ENCODE assay signal across 10 mouse cellular contexts in the genomic region with DNA sequence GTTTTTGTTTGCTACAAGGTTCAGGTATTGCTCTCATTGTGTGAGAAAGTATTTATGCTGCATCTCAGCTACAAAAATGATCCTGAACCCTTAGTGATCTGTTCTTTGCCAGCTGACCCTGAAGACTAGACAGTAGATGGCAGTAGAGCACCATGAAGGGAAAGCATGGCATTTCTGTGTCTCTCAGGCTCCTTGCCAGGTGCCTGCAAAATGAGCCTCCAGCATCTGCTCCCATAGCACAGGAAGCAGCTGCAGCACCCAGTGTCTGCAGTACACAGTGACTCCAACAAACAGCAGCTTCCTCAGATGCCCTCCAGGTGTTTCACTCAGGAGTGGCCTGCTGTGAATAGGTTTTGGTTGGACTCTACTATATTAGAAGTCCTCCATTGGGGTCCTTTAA. TPM values are rescaled to one million over a fixed set of nuclear protein-coding genes. Genes with fewer than 3 reads are reported as not detected.
A peak's percentile ranks its signal among the peaks of the same experiment; 100 is the strongest.
DNase-seq lines count a peak whose midpoint lies in the region; ATAC-seq and TF ChIP-seq lines count a peak whose summit lies in the region.
"Not testable (repeated sequence)": the region's sequence is repeated elsewhere in the genome, so short reads cannot be mapped to it uniquely, and the experiment has no call there.
"Had no signal": no experiment of that assay in that cellular context is flagged by ENCODE, and none has a peak within 500 bp of the region (broad histone marks: within the 10 kb centered on the region; RNA-seq: fewer than 3 reads in every experiment).

No protein-coding gene starts in this region.

- peak; percentile 62; the same call in 1 of the 2 replicates for TF ChIP-seq CTCF in brain, embryonic 14.5 days (IDR thresholded peaks at IDR 0.05; ENCODE audit: borderline replicate concordance, extremely low read depth, insufficient read depth, insufficient read length)
- TF ChIP-seq CTCF in liver, adult 2 months (IDR thresholded peaks at IDR 0.05; ENCODE audit: low read depth, low read length): peak; percentile 50

- intact Hi-C loops in heart, postnatal 10 days (cut with DNase I): loop anchor here (5.0 kb wide), 2 partner anchors 48 to 432 kb away; no protein-coding TSS in a partner anchor

- not testable (repeated sequence) for H3K79me2 ChIP-seq in liver, adult 2 months (ENCODE audit: control insufficient read depth, insufficient read depth, low read length)

- H3K4me2 ChIP-seq in neural tube, embryonic 11.5 days (ENCODE audit: low read depth): not testable (repeated sequence)

- H3K27ac ChIP-seq in forebrain, embryonic 10.5 days; liver, adult 2 months (replicated peaks; ENCODE audit: insufficient read depth, low read depth, low read length); neural tube, embryonic 11.5 days (ENCODE audit: low read depth, low read length): not testable (repeated sequence)

- ATAC-seq in neural tube, embryonic 11.5 days (ENCODE audit: insufficient read depth, low FRiP score, low TSS enrichment): not testable (repeated sequence)

- H3K4me3 ChIP-seq in forebrain, embryonic 10.5 days; liver, adult 2 months (ENCODE audit: insufficient read depth, low read depth, low read length); neural tube, embryonic 11.5 days (ENCODE audit: low read depth, low read length): not testable (repeated sequence)

- not testable (repeated sequence) for H3K4me1 ChIP-seq in forebrain, embryonic 10.5 days; liver, adult 2 months (ENCODE audit: control insufficient read depth, insufficient read depth, low read length); neural tube, embryonic 11.5 days (ENCODE audit: control insufficient read depth, insufficient read depth, low read length)

- H3K9ac ChIP-seq in liver, adult 2 months (ENCODE audit: low read depth, low read length); neural tube, embryonic 11.5 days (ENCODE audit: low read length): not testable (repeated sequence)

- not testable (repeated sequence) for H3K36me3 ChIP-seq in forebrain, embryonic 10.5 days (replicated peaks); liver, adult 2 months (ENCODE audit: control insufficient read depth, insufficient read depth, low read length); neural tube, embryonic 11.5 days (ENCODE audit: control insufficient read depth, insufficient read depth, low read length)

- H3K27me3 ChIP-seq in forebrain, embryonic 10.5 days (ENCODE audit: poor library complexity, severe bottlenecking); liver, adult 2 months (ENCODE audit: control insufficient read depth, insufficient read depth, low read length); neural tube, embryonic 11.5 days (ENCODE audit: control insufficient read depth, insufficient read depth, low read length): not testable (repeated sequence)

- TF ChIP-seq POLR2A in brain, embryonic 14.5 days (IDR thresholded peaks at IDR 0.05; ENCODE audit: borderline replicate concordance, extremely low read depth, insufficient read depth, insufficient read length, poor library complexity, severe bottlenecking); liver, adult 2 months (IDR thresholded peaks at IDR 0.05; ENCODE audit: extremely low read depth, insufficient read depth, low read length): not testable (repeated sequence)

- peak; percentile 51 for DNase-seq in CD4-positive, CD25-positive, alpha-beta regulatory T cell, adult 2 months (ENCODE audit: low read depth, low spot score)
- DNase-seq in brain, embryonic 14.5 days (ENCODE audit: low read depth): peak; percentile 86
- peak; percentile 18 for DNase-seq in forebrain, embryonic 10.5 days (ENCODE audit: extremely low spot score, low spot score)
- peak; percentile 66 to 80 for DNase-seq in heart, postnatal 10 days
- peak; percentile 68 to 74 for DNase-seq in kidney, postnatal 36 days
- peak; percentile 47 for DNase-seq in liver, adult 2 months (ENCODE audit: extremely low read depth, low read depth, low spot score)
- peak; percentile 36 for DNase-seq in neural tube, embryonic 11.5 days (ENCODE audit: low spot score)
- DNase-seq in testis, postnatal 14 days (ENCODE audit: low spot score): peak; percentile 50

- not testable (repeated sequence) for H3K9me3 ChIP-seq in forebrain, embryonic 10.5 days; neural tube, embryonic 11.5 days (ENCODE audit: control insufficient read depth, low read length)

RNA-seq across cellular contexts. Expression of a gene that starts 12.9 kb away (rescaled TPM):
- polyA plus RNA-seq in brain, embryonic 14.5 days (2012; rRNA removed): not detected in 2 replicates
- not detected in 2 replicates for polyA plus RNA-seq in forebrain, embryonic 10.5 days (2016; fragmentation: Nextera tagmentation; extraction: Ambion mirVana)
- not detected for total RNA-seq in heart, postnatal 10 days (2021)
- not detected in 2 replicates for total RNA-seq in liver, adult 2 months (2014; rRNA removed)
- polyA plus RNA-seq in liver, adult 2 months (2012; rRNA removed): not detected in 2 replicates
- polyA plus RNA-seq in neural tube, embryonic 11.5 days (2014; fragmentation: Nextera tagmentation; extraction: Ambion mirVana): not detected in 2 replicates
- total RNA-seq: gastrocnemius, postnatal 36 days had no signal
- polyA plus RNA-seq: liver, embryonic 12.5 days had no signal

RNA-seq across cellular contexts. Expression of a gene that starts 29.4 kb away (rescaled TPM):
- not detected in 2 replicates for polyA plus RNA-seq in brain, embryonic 14.5 days (2012; rRNA removed)
- not detected in 2 replicates for polyA plus RNA-seq in forebrain, embryonic 10.5 days (2016; fragmentation: Nextera tagmentation; extraction: Ambion mirVana)
- total RNA-seq in heart, postnatal 10 days (2021): not detected
- total RNA-seq in liver, adult 2 months (2014; rRNA removed): not detected in 2 replicates
- polyA plus RNA-seq in liver, adult 2 months (2012; rRNA removed): not detected in 2 replicates
- not detected in 2 replicates for polyA plus RNA-seq in neural tube, embryonic 11.5 days (2014; fragmentation: Nextera tagmentation; extraction: Ambion mirVana)
- total RNA-seq: gastrocnemius, postnatal 36 days had no signal
- polyA plus RNA-seq: liver, embryonic 12.5 days had no signal

Comparison
In these comparisons a context has a peak if more than half of its experiments do, and no peak if none do; other contexts are left out.
1. DNase-seq: peak in every context shown above with its lines; median percentile 86 in brain, embryonic 14.5 days; 73 in heart, postnatal 10 days; 71 in kidney, postnatal 36 days; 51 in CD4-positive, CD25-positive, alpha-beta regulatory T cell, adult 2 months; 50 in testis, postnatal 14 days; 47 in liver, adult 2 months; 36 in neural tube, embryonic 11.5 days; 18 in forebrain, embryonic 10.5 days.